Mouse (Mus musculus) olfactory bulb, adult 2 months (tissue): ENCODE measurements around the gene Cwc22.

ENCODE experiments used
- CTCF ChIP-seq: fragments of 200-500 bp; IDR thresholded peaks from 2 replicates; pipeline ENCODE4 v1.5.1; 2012; ENCODE audit warnings: low read depth, mild to moderate bottlenecking, low read length, moderate library complexity; ENCODE audit not compliant: insufficient read depth
- POLR2A ChIP-seq: fragments of 200-500 bp; IDR thresholded peaks from 2 replicates; pipeline ENCODE4 v1.6.1; 2012; ENCODE audit warnings: mild to moderate bottlenecking, low read depth, low read length, moderate library complexity; ENCODE audit not compliant: insufficient read depth

- TF ChIP-seq CTCF (no peak), POLR2A (no peak)
These were observed 43.9 kb upstream of the Cwc22 start for GRCm38 (mm10) chr2:77990121-77990520.
